Mouse (Mus musculus) c-Kit-positive CD71-negative TER-119-negative erythroid progenitor cells, embryonic 14.5 days (primary cell): Measurements from ENCODE around the gene Cubn.

Source experiments
- DNase-seq: peaks from one replicate; pipeline ENCODE4 v3.0.0-alpha.2; 2013; ENCODE audit warnings: low read depth

Gene Cubn

GRCm38 (mm10) chr2:13357885-13358552 is 133.6 kb downstream of the Cubn start:
- DNase-seq, result no peak

GRCm38 (mm10) chr2:13352775-13353174 is 138.8 kb downstream of the Cubn start:
- DNase-seq, result no peak

- DNase-seq, result no peak
Observed at GRCm38 (mm10) chr2:13352112-13352728, 139.4 kb downstream of the Cubn start.

GRCm38 (mm10) chr2:13342325-13342926 is 149.2 kb downstream of the Cubn start:
- no peak for DNase-seq

- DNase-seq, result no peak
Observed at GRCm38 (mm10) chr2:13335446-13335845, 156.2 kb downstream of the Cubn start.

GRCm38 (mm10) chr2:13329754-13330417 is 161.7 kb downstream of the Cubn start:
- DNase-seq, result no peak

GRCm38 (mm10) chr2:13303376-13303775 is 188.2 kb downstream of the Cubn start:
- DNase-seq, result no peak

- no peak for DNase-seq
Observed at GRCm38 (mm10) chr2:13299031-13299430, 192.6 kb downstream of the Cubn start.

- DNase-seq, result no peak
Observed at GRCm38 (mm10) chr2:13297733-13298132, 193.9 kb downstream of the Cubn start.

GRCm38 (mm10) chr2:13290661-13291060 is 201.0 kb downstream of the Cubn start:
- DNase-seq, result peak; percentile 56

- no peak for DNase-seq
Observed at GRCm38 (mm10) chr2:13290070-13290469, 201.5 kb downstream of the Cubn start.

GRCm38 (mm10) chr2:13278114-13278862 is 213.3 kb downstream of the Cubn start:
- no peak for DNase-seq

GRCm38 (mm10) chr2:13275874-13276273 is 215.7 kb downstream of the Cubn start:
- no peak for DNase-seq

- peak; percentile 99 for DNase-seq
Observed at GRCm38 (mm10) chr2:13271165-13271957, 220.3 kb downstream of the Cubn start, which contains the start of gene Rsu1. Gene Rsu1 (minus strand): TSS chr2:13271415.

GRCm38 (mm10) chr2:13270736-13271135 is 220.9 kb downstream of the Cubn start:
- DNase-seq, result no peak

GRCm38 (mm10) chr2:13268681-13269293 is 222.8 kb downstream of the Cubn start:
- DNase-seq, result no peak

- no peak for DNase-seq
Observed at GRCm38 (mm10) chr2:13264875-13265274, 226.7 kb downstream of the Cubn start.

GRCm38 (mm10) chr2:13263150-13263549 is 228.5 kb downstream of the Cubn start:
- DNase-seq, result no peak

GRCm38 (mm10) chr2:13258606-13259005 is 233.0 kb downstream of the Cubn start:
- no peak for DNase-seq

- DNase-seq, result no peak
Observed at GRCm38 (mm10) chr2:13240711-13241110, 250.9 kb downstream of the Cubn start.
